Mouse (Mus musculus): Measurements from ENCODE around the gene Arhgap24. TPM values are rescaled to one million over a fixed set of nuclear protein-coding genes. Genes with fewer than 3 reads are reported as not detected.
A peak's percentile ranks its signal among the peaks of the same experiment; 100 is the strongest.
"Not testable (repeated sequence)": the region's sequence is repeated elsewhere in the genome, so short reads cannot be mapped to it uniquely, and the experiment has no call there.

The Arhgap24 gene
- total RNA-seq, 2 experiments from 2014 or later, result 6.0 to 7.5 TPM

GRCm38 (mm10) chr5:102839071-102839470 lies 357.9 kb downstream of the Arhgap24 start:
- intact Hi-C loops (cut with DNase I), result no loop called here

GRCm38 (mm10) chr5:102843934-102844709 lies 362.9 kb downstream of the Arhgap24 start:
- DNase-seq (ENCODE audit: low spot score in 2 of 2), result no peak
- intact Hi-C loops (cut with DNase I), result no loop called here

More at GRCm38 (mm10) chr5:102839071-102839470, 357.9 kb downstream of the Arhgap24 start:
- DNase-seq (ENCODE audit: low spot score in 2 of 2), result no peak

GRCm38 (mm10) chr5:102844731-102845598 lies 363.8 kb downstream of the Arhgap24 start:
- intact Hi-C loops (cut with DNase I), result no loop called here
- peak; percentile 79 to 88 for DNase-seq (ENCODE audit: low spot score in 2 of 2)

GRCm38 (mm10) chr5:102845800-102846199 lies 364.6 kb downstream of the Arhgap24 start:
- no peak for DNase-seq (ENCODE audit: low spot score in 2 of 2)
- intact Hi-C loops (cut with DNase I), result no loop called here

- intact Hi-C loops (cut with DNase I), result no loop called here
These were observed 366.7 kb downstream of the Arhgap24 start for GRCm38 (mm10) chr5:102847859-102848258.

GRCm38 (mm10) chr5:102851761-102852160 lies 370.6 kb downstream of the Arhgap24 start:
- intact Hi-C loops (cut with DNase I), result no loop called here
- DNase-seq (ENCODE audit: low spot score in 2 of 2), result no peak

More at GRCm38 (mm10) chr5:102847859-102848258, 366.7 kb downstream of the Arhgap24 start:
- DNase-seq (ENCODE audit: low spot score in 2 of 2), result no peak

- no peak for DNase-seq (ENCODE audit: low spot score in 2 of 2)
- intact Hi-C loops (cut with DNase I), result no loop called here
These were observed 372.6 kb downstream of the Arhgap24 start for GRCm38 (mm10) chr5:102853750-102854149.

- DNase-seq (ENCODE audit: low spot score in 2 of 2), result no peak
- intact Hi-C loops (cut with DNase I), result no loop called here
These were observed 374.6 kb downstream of the Arhgap24 start for GRCm38 (mm10) chr5:102855805-102856204.

- DNase-seq (ENCODE audit: low spot score in 2 of 2), result no peak
- intact Hi-C loops (cut with DNase I), result no loop called here
These were observed 376.9 kb downstream of the Arhgap24 start for GRCm38 (mm10) chr5:102858047-102858446.

GRCm38 (mm10) chr5:102859749-102860148 lies 378.6 kb downstream of the Arhgap24 start:
- no peak for DNase-seq (ENCODE audit: low spot score in 2 of 2)
- intact Hi-C loops (cut with DNase I), result no loop called here

- DNase-seq (ENCODE audit: low spot score in 2 of 2), result no peak
- intact Hi-C loops (cut with DNase I), result no loop called here
These were observed 387.0 kb downstream of the Arhgap24 start for GRCm38 (mm10) chr5:102868196-102868595.

- DNase-seq (ENCODE audit: low spot score in 2 of 2), result not testable (repeated sequence)
- intact Hi-C loops (cut with DNase I), result loop anchor here (10.0 kb wide), 1 partner anchor 728 kb away; no protein-coding TSS in a partner anchor
These were observed 391.8 kb downstream of the Arhgap24 start for GRCm38 (mm10) chr5:102872996-102873395.

GRCm38 (mm10) chr5:102874605-102875298 lies 393.6 kb downstream of the Arhgap24 start:
- DNase-seq (ENCODE audit: low spot score in 2 of 2), result peak; percentile 80 to 84
- intact Hi-C loops (cut with DNase I), result loop anchor here (5.0 to 10.0 kb wide), 3 partner anchors 172 to 730 kb away; no protein-coding TSS in a partner anchor

GRCm38 (mm10) chr5:102875628-102876027 lies 394.4 kb downstream of the Arhgap24 start:
- DNase-seq (ENCODE audit: low spot score in 2 of 2), result no peak
- intact Hi-C loops (cut with DNase I), result loop anchor here (5.0 to 10.0 kb wide), 3 partner anchors 173 to 731 kb away; no protein-coding TSS in a partner anchor

- intact Hi-C loops (cut with DNase I), result no loop called here
- DNase-seq (ENCODE audit: low spot score in 2 of 2), result no peak
These were observed 407.4 kb downstream of the Arhgap24 start for GRCm38 (mm10) chr5:102888482-102889162.

GRCm38 (mm10) chr5:102889163-102889488 lies 407.9 kb downstream of the Arhgap24 start:
- intact Hi-C loops (cut with DNase I), result no loop called here

GRCm38 (mm10) chr5:102892226-102892625 lies 411.0 kb downstream of the Arhgap24 start:
- intact Hi-C loops (cut with DNase I), result no loop called here

More at GRCm38 (mm10) chr5:102889163-102889488, 407.9 kb downstream of the Arhgap24 start:
- DNase-seq (ENCODE audit: low spot score in 2 of 2), result no peak

GRCm38 (mm10) chr5:102898301-102898700 lies 417.1 kb downstream of the Arhgap24 start:
- intact Hi-C loops (cut with DNase I), result no loop called here
- no peak for DNase-seq (ENCODE audit: low spot score in 2 of 2)

More at GRCm38 (mm10) chr5:102892226-102892625, 411.0 kb downstream of the Arhgap24 start:
- no peak for DNase-seq (ENCODE audit: low spot score in 2 of 2)

- intact Hi-C loops (cut with DNase I), result no loop called here
- DNase-seq (ENCODE audit: low spot score in 2 of 2), result no peak
These were observed 418.6 kb downstream of the Arhgap24 start for GRCm38 (mm10) chr5:102899680-102900215.
